Mouse (Mus musculus): ENCODE measurements at regions not wholly inside any gene's neighbourhood (a gene's known extent, or its start where the extent isn't known, plus 50 kb on each side); places are given as distances from the start of the nearest gene placed in this dataset.

DNA sequence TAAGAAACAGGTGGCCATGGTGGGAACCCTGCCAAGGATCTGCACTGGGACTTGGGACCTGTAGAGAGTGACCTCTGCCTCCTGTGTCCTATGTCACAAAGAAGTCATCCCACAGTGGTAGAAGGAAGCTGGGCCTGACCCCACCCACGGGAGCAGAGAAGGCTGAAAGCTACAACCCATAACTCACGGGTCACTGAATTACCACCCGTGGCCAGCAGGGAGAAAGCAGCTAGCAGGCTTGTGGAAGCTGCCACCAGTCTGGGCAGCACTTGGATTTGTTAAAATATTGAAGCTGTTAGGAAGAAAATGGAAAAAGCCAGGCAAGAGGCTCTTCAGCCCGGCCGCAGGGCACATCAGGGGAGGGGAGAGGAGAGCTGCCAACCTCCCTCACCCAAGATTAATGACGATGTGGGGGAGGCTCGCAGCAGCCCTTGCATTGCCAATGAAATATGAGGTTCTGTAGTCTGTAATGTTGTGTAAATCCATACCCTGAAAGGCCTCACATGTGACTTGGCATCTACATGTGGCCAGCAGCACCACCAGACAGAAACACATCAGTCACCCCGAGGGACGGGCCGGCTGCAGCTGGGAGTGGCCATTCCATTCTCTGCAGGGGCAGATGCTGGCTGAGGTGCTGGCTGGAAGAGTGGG, 94.5 kb downstream of the Olfm1 start:
- ATAC-seq (replicated peaks; ENCODE audit: insufficient number of reproducible peaks, low FRiP score, low TSS enrichment), result no peak
- Histone ChIP-seq H3K36me3 (ENCODE audit: control insufficient read depth, insufficient read depth, low read length) (no peaks in the 10 kb centered on the region), H3K9ac (ENCODE audit: low read depth, low read length) (no peak overlapping the region), H3K9me3 (replicated peaks; ENCODE audit: control insufficient read depth, low read length) (no peaks in the 10 kb centered on the region), H3K4me2 (no peak overlapping the region), H3K4me1 (ENCODE audit: control insufficient read depth, insufficient read depth, low read length) (no peaks in the 10 kb centered on the region; the same call in 1 of the 2 replicates), H3K27ac (ENCODE audit: low read depth, low read length) (no peak overlapping the region), H3K27me3 (ENCODE audit: control insufficient read depth, insufficient read depth, low read length) (no peaks in the 10 kb centered on the region), H3K4me3 (ENCODE audit: low read depth, low read length) (no peak overlapping the region)
- 58% methylated on average over 10 of the region's 10 CpGs for WGBS (ENCODE audit: insufficient replicate concordance)

DNA sequence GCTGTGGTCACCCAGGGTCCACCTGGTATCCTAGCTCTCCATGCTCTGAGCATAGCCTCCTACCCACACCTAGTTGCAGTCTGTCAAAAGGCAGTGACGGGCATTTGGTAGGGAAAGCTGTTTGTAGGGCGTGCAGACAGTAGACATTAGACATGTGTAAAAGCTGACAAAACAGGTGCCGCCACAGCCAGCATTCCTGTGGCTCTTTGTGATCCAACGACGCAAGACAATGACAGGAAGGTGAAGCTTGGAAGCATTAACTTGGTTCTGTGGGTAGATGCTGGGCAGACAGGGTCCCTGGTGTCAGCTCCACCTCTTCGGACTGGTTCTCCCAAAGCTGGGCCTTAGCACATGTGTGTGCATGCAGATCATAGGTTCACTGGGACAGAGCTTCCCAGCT, 96.5 kb downstream of the Olfm1 start:
- Histone ChIP-seq H3K27ac (ENCODE audit: low read depth, low read length) (no peak overlapping the region), H3K4me1 (ENCODE audit: control insufficient read depth, insufficient read depth, low read length) (no peaks in the 10 kb centered on the region; the same call in 1 of the 2 replicates), H3K4me2 (no peak overlapping the region), H3K36me3 (ENCODE audit: control insufficient read depth, insufficient read depth, low read length) (no peaks in the 10 kb centered on the region), H3K27me3 (ENCODE audit: control insufficient read depth, insufficient read depth, low read length) (0 out of 2 replicates have a peak, but pooled peaks cover 2% of the 10 kb centered on the region), H3K4me3 (ENCODE audit: low read depth, low read length) (no peak overlapping the region), H3K9ac (ENCODE audit: low read depth, low read length) (no peak overlapping the region), H3K9me3 (replicated peaks; ENCODE audit: control insufficient read depth, low read length) (no peaks in the 10 kb centered on the region)
- no peak for ATAC-seq (replicated peaks; ENCODE audit: insufficient number of reproducible peaks, low FRiP score, low TSS enrichment)
- 74% methylated on average over 6 of the region's 6 CpGs for WGBS (ENCODE audit: insufficient replicate concordance)

- Histone ChIP-seq H3K36me3 (ENCODE audit: control insufficient read depth, insufficient read depth, low read length) (no peaks in the 10 kb centered on the region), H3K4me3 (ENCODE audit: low read depth, low read length) (no peak overlapping the region), H3K27me3 (ENCODE audit: control insufficient read depth, insufficient read depth, low read length) (0 out of 2 replicates have a peak, but pooled peaks cover 2% of the 10 kb centered on the region), H3K4me2 (no peak overlapping the region), H3K9ac (ENCODE audit: low read depth, low read length) (no peak overlapping the region), H3K4me1 (ENCODE audit: control insufficient read depth, insufficient read depth, low read length) (no peaks in the 10 kb centered on the region; the same call in 1 of the 2 replicates), H3K27ac (ENCODE audit: low read depth, low read length) (no peak overlapping the region), H3K9me3 (replicated peaks; ENCODE audit: control insufficient read depth, low read length) (no peaks in the 10 kb centered on the region)
- 74% methylated on average over 11 of the region's 11 CpGs for WGBS (ENCODE audit: insufficient replicate concordance)
- ATAC-seq (replicated peaks; ENCODE audit: insufficient number of reproducible peaks, low FRiP score, low TSS enrichment), result no peak
Observed at GRCm38 (mm10) chr2:28289860-28290471, 97.2 kb downstream of the Olfm1 start.

- Histone ChIP-seq H3K27me3 (ENCODE audit: control insufficient read depth, insufficient read depth, low read length) (0 out of 2 replicates have a peak, but pooled peaks cover 2% of the 10 kb centered on the region), H3K36me3 (ENCODE audit: control insufficient read depth, insufficient read depth, low read length) (no peaks in the 10 kb centered on the region), H3K4me2 (no peak overlapping the region), H3K9ac (ENCODE audit: low read depth, low read length) (no peak overlapping the region), H3K9me3 (replicated peaks; ENCODE audit: control insufficient read depth, low read length) (no peaks in the 10 kb centered on the region), H3K4me1 (ENCODE audit: control insufficient read depth, insufficient read depth, low read length) (no peaks in the 10 kb centered on the region), H3K4me3 (ENCODE audit: low read depth, low read length) (no peak overlapping the region), H3K27ac (ENCODE audit: low read depth, low read length) (no peak overlapping the region)
- no peak for ATAC-seq (replicated peaks; ENCODE audit: insufficient number of reproducible peaks, low FRiP score, low TSS enrichment)
- WGBS (ENCODE audit: insufficient replicate concordance), result 45% methylated on average over 7 of the region's 7 CpGs
Observed at GRCm38 (mm10) chr2:28294509-28294908, 101.7 kb downstream of the Olfm1 start.

- no peak overlapping the region for H3K4me3 ChIP-seq (ENCODE audit: low read depth, low read length)
- ATAC-seq (replicated peaks; ENCODE audit: insufficient number of reproducible peaks, low FRiP score, low TSS enrichment), result no peak
- H3K9ac ChIP-seq (ENCODE audit: low read depth, low read length), result no peak overlapping the region
- no peak overlapping the region for H3K4me2 ChIP-seq
- no peaks in the 10 kb centered on the region for H3K9me3 ChIP-seq (replicated peaks; ENCODE audit: control insufficient read depth, low read length)
- no peaks in the 10 kb centered on the region for H3K36me3 ChIP-seq (ENCODE audit: control insufficient read depth, insufficient read depth, low read length)
- 0 out of 2 replicates have a peak, but pooled peaks cover 2% of the 10 kb centered on the region for H3K27me3 ChIP-seq (ENCODE audit: control insufficient read depth, insufficient read depth, low read length)
- no peak overlapping the region for H3K27ac ChIP-seq (ENCODE audit: low read depth, low read length)
- 78% methylated on average over 12 of the region's 12 CpGs for WGBS (ENCODE audit: insufficient replicate concordance)
- no peaks in the 10 kb centered on the region for H3K4me1 ChIP-seq (ENCODE audit: control insufficient read depth, insufficient read depth, low read length)
Observed at GRCm38 (mm10) chr2:28296183-28296582, 103.4 kb downstream of the Olfm1 start.

DNA sequence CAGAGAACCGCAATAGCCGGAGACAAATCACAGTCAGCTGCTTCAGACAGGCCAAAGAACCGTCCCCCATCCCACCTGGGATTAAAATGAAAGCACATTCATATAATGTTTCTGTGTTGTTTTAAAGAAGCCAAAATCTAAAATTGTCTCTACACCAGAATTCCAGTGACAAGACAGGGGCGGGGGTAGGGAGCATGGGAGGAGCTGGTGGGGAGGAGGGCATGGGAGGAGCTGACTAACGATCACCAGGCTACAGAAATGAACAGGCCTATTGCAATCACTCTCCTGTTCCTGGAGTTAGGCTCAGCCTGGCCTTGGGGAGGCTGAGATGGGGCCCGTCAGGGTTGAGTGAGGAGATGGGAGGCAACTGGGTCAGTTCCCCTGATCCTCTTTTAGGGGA, 105.9 kb downstream of the Olfm1 start:
- no peak overlapping the region for H3K4me2 ChIP-seq
- no peaks in the 10 kb centered on the region for H3K9me3 ChIP-seq (replicated peaks; ENCODE audit: control insufficient read depth, low read length)
- no peak for ATAC-seq (replicated peaks; ENCODE audit: insufficient number of reproducible peaks, low FRiP score, low TSS enrichment)

DNA sequence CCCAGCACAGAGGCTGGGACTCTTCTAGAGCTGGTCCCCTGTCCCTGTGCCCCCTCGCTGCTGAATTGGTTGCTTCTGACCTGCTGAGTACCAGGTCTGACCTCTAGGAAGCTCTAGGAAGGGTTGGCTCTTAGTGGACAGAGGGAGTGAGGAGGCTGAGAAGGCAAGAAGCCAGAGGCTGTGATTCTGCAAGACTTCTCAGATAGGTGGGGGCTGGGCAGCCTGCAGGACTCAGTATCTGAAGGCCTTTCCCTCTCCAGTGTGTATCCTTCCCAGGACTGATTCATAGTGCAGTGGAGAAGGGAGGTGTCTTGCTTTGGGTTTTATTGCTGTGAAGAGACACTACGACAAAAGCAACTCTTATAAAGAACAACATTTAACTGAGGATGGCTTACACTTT, 106.6 kb downstream of the Olfm1 start:
- no peaks in the 10 kb centered on the region for H3K9me3 ChIP-seq (replicated peaks; ENCODE audit: control insufficient read depth, low read length)
- H3K4me1 ChIP-seq (ENCODE audit: control insufficient read depth, insufficient read depth, low read length), result no peaks in the 10 kb centered on the region
- no peaks in the 10 kb centered on the region for H3K36me3 ChIP-seq (ENCODE audit: control insufficient read depth, insufficient read depth, low read length)
- H3K9ac ChIP-seq (ENCODE audit: low read depth, low read length), result no peak overlapping the region
- no peak for ATAC-seq (replicated peaks; ENCODE audit: insufficient number of reproducible peaks, low FRiP score, low TSS enrichment)
- no peak overlapping the region for H3K4me3 ChIP-seq (ENCODE audit: low read depth, low read length)
- 83% methylated on average over 2 of the region's 2 CpGs for WGBS (ENCODE audit: insufficient replicate concordance)
- H3K27me3 ChIP-seq (ENCODE audit: control insufficient read depth, insufficient read depth, low read length), result no peaks in the 10 kb centered on the region
- no peak overlapping the region for H3K27ac ChIP-seq (ENCODE audit: low read depth, low read length)
- no peak overlapping the region for H3K4me2 ChIP-seq

More for the DNA sequence above, 105.9 kb downstream of the Olfm1 start:
- Histone ChIP-seq H3K9ac (ENCODE audit: low read depth, low read length) (no peak overlapping the region), H3K36me3 (ENCODE audit: control insufficient read depth, insufficient read depth, low read length) (no peaks in the 10 kb centered on the region), H3K4me3 (ENCODE audit: low read depth, low read length) (no peak overlapping the region), H3K4me1 (ENCODE audit: control insufficient read depth, insufficient read depth, low read length) (no peaks in the 10 kb centered on the region), H3K27ac (ENCODE audit: low read depth, low read length) (no peak overlapping the region), H3K27me3 (ENCODE audit: control insufficient read depth, insufficient read depth, low read length) (0 out of 2 replicates have a peak, but pooled peaks cover under 1% of the 10 kb centered on the region)
- 52% methylated on average over 6 of the region's 6 CpGs for WGBS (ENCODE audit: insufficient replicate concordance)

DNA sequence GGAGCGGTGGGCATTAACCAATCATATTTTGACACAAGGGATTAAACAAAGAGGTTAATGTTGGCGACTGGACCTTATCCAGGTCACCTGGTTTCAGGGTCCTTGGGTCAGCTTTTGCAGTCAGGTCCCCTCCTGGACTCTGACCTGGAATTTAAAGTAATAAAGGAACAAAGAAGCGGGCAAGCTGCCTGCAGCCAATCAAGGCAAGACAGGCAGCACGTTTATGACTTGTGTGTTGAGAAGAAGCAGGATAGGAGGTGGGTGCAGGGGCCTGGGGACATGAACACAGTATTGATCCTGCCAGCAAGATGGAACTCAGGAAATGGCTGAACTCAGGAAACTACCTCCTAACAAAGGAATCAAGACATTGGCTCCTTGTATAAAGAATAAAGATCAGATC, 108.5 kb downstream of the Olfm1 start:
- WGBS (ENCODE audit: insufficient replicate concordance), result 65% methylated on average over 4 of the region's 4 CpGs
- Histone ChIP-seq H3K9ac (ENCODE audit: low read depth, low read length) (no peak overlapping the region), H3K4me3 (ENCODE audit: low read depth, low read length) (no peak overlapping the region), H3K27ac (ENCODE audit: low read depth, low read length) (no peak overlapping the region), H3K4me2 (no peak overlapping the region), H3K9me3 (replicated peaks; ENCODE audit: control insufficient read depth, low read length) (no peaks in the 10 kb centered on the region), H3K36me3 (ENCODE audit: control insufficient read depth, insufficient read depth, low read length) (no peaks in the 10 kb centered on the region), H3K4me1 (ENCODE audit: control insufficient read depth, insufficient read depth, low read length) (no peaks in the 10 kb centered on the region), H3K27me3 (ENCODE audit: control insufficient read depth, insufficient read depth, low read length) (no peaks in the 10 kb centered on the region)
- no peak for ATAC-seq (replicated peaks; ENCODE audit: insufficient number of reproducible peaks, low FRiP score, low TSS enrichment)

DNA sequence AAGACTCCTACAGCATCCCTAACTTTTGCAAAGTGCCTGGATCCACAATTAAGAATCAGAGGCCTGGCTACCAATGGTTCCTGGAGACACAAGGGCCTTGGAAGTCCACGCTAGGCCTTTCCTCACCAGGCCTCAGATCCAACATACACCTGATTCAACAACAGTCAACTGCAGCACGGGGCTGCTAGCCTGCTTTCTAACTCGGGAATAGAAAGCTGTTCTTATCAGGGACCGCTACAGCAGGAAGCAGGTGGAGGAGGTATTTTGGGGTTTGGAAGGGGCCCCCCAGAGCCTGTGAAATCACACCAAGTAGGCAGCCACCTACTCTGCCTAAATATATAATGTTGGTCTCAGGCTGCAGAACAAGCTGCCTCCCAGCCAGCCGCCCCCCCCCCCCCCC, 111.1 kb downstream of the Olfm1 start:
- no peak overlapping the region for H3K4me3 ChIP-seq (ENCODE audit: low read depth, low read length)
- H3K27ac ChIP-seq (ENCODE audit: low read depth, low read length), result no peak overlapping the region
- H3K9me3 ChIP-seq (replicated peaks; ENCODE audit: control insufficient read depth, low read length), result no peaks in the 10 kb centered on the region
- H3K4me2 ChIP-seq, result no peak overlapping the region
- no peaks in the 10 kb centered on the region for H3K27me3 ChIP-seq (ENCODE audit: control insufficient read depth, insufficient read depth, low read length)
- no peak overlapping the region for H3K9ac ChIP-seq (ENCODE audit: low read depth, low read length)
- ATAC-seq (replicated peaks; ENCODE audit: insufficient number of reproducible peaks, low FRiP score, low TSS enrichment), result no peak
- H3K4me1 ChIP-seq (ENCODE audit: control insufficient read depth, insufficient read depth, low read length), result no peaks in the 10 kb centered on the region
- H3K36me3 ChIP-seq (ENCODE audit: control insufficient read depth, insufficient read depth, low read length), result no peaks in the 10 kb centered on the region
- 60% methylated on average over 5 of the region's 5 CpGs for WGBS (ENCODE audit: insufficient replicate concordance)

All from heart, embryonic 11.5 days (tissue).